Comparison of ENCODE assay signal across 8 mouse cellular contexts in genomic region chr7:98103002-98103941, GRCm38 (mm10). TPM values are rescaled to one million over a fixed set of nuclear protein-coding genes. Genes with fewer than 3 reads are reported as not detected.
A peak's percentile ranks its signal among the peaks of the same experiment; 100 is the strongest.
DNase-seq lines count a peak whose midpoint lies in the region; ATAC-seq and TF ChIP-seq lines count a peak whose summit lies in the region.

No protein-coding gene starts in this region.

- H3K9me3 ChIP-seq in MEL (replicated peaks; ENCODE audit: insufficient read depth, low read length), result no peaks in the 10 kb centered on the region
- H3K9me3 ChIP-seq in hindbrain, embryonic 10.5 days, result no peaks in the 10 kb centered on the region
- no peaks in the 10 kb centered on the region for H3K9me3 ChIP-seq in lung, embryonic 15.5 days

- no peak; the same call in 1 of the 2 replicates for TF ChIP-seq RAD21 in MEL (IDR thresholded peaks at IDR 0.05; ENCODE audit: low read depth, low read length)

- no peaks in the 10 kb centered on the region for H3K4me1 ChIP-seq in MEL (ENCODE audit: control insufficient read depth in 1 of 2, insufficient read depth in 2 of 2, low read length in 2 of 2)
- H3K4me1 ChIP-seq in hindbrain, embryonic 10.5 days (replicated peaks), result peaks cover 47% of the 10 kb centered on the region
- peaks cover 14% of the 10 kb centered on the region for H3K4me1 ChIP-seq in lung, embryonic 15.5 days

- peak; percentile 74 for DNase-seq in MEL (ENCODE audit: low read depth, low spot score)
- peak; percentile 92 for DNase-seq in cerebellum, adult 9-10 months
- peak; percentile 87 for DNase-seq in hindbrain, embryonic 10.5 days (ENCODE audit: low spot score)
- peak; percentile 79 for DNase-seq in layer of hippocampus, adult 9-10 months (ENCODE audit: low spot score)
- peak; percentile 58 for DNase-seq in ovary, postnatal 10 days (ENCODE audit: low spot score)
- peak; percentile 50 to 76 for DNase-seq in thymus, postnatal 10 days (ENCODE audit: low spot score in 2 of 2)

- H3K4me3 ChIP-seq in MEL (ENCODE audit: control insufficient read depth in 1 of 2, insufficient read depth in 1 of 2, low read depth in 2 of 2, low read length in 2 of 2), result peak overlapping the region in 1 of 2 experiments; percentile 16; a peak in 3 of 4 replicates
- peak overlapping the region; percentile 42 for H3K4me3 ChIP-seq in hindbrain, embryonic 10.5 days
- peak overlapping the region; percentile 36 for H3K4me3 ChIP-seq in lung, embryonic 15.5 days

- no peaks in the 10 kb centered on the region for H3K79me2 ChIP-seq in MEL (ENCODE audit: control insufficient read depth, insufficient read depth, low read length, poor library complexity)

- TF ChIP-seq CTCF in MEL (IDR thresholded peaks at IDR 0.05 in 2 of 3, conservative IDR thresholded peaks at IDR 0.05 in 1 of 3; ENCODE audit: control insufficient read depth in 1 of 3, insufficient read depth in 1 of 3, low read depth in 2 of 3, low read length in 3 of 3, poor library complexity in 1 of 3, severe bottlenecking in 1 of 3), result peak; percentile 45 to 48 (median 47)

- 16% methylated on average over 26 of the region's 26 CpGs for WGBS in hindbrain, embryonic 10.5 days
- 10% methylated on average over 24 of the region's 26 CpGs for WGBS in lung, embryonic 15.5 days

- peak overlapping the region; percentile 60 for H3K4me2 ChIP-seq in lung, embryonic 15.5 days

- no peak for TF ChIP-seq POLR2A in MEL (IDR thresholded peaks at IDR 0.05; ENCODE audit: control insufficient read depth in 1 of 2, insufficient read depth in 1 of 2, low read depth in 1 of 2, low read length in 2 of 2, poor library complexity in 1 of 2)

- TF ChIP-seq EP300 in MEL (IDR thresholded peaks at IDR 0.05; ENCODE audit: low read depth in 1 of 2, low read length in 2 of 2), result no peak

- H3K36me3 ChIP-seq in MEL (ENCODE audit: control insufficient read depth in 1 of 2, insufficient read depth in 2 of 2, low read length in 2 of 2), result no peaks in the 10 kb centered on the region
- H3K36me3 ChIP-seq in hindbrain, embryonic 10.5 days, result peaks cover under 1% of the 10 kb centered on the region
- no peaks in the 10 kb centered on the region for H3K36me3 ChIP-seq in lung, embryonic 15.5 days

- no peak overlapping the region for H3K27ac ChIP-seq in MEL (ENCODE audit: control insufficient read depth, low read depth, low read length)
- peak overlapping the region; percentile 89 for H3K27ac ChIP-seq in hindbrain, embryonic 10.5 days
- peak overlapping the region; percentile 59; the same call in 1 of the 2 replicates for H3K27ac ChIP-seq in lung, embryonic 15.5 days

- peak; percentile 29; the same call in 1 of the 2 replicates for ATAC-seq in frontal cortex, adult (ENCODE audit: low TSS enrichment)
- peak; percentile 41; the same call in 1 of the 2 replicates for ATAC-seq in lung, embryonic 15.5 days (ENCODE audit: borderline replicate concordance, extremely low read depth, low FRiP score, low TSS enrichment)

- H3K9ac ChIP-seq in MEL (ENCODE audit: control insufficient read depth, low read depth, low read length, poor library complexity, severe bottlenecking), result peak overlapping the region; percentile 34; the same call in 1 of the 2 replicates
- H3K9ac ChIP-seq in lung, embryonic 15.5 days, result peak overlapping the region; percentile 23; the same call in 1 of the 2 replicates

- no peaks in the 10 kb centered on the region for H3K27me3 ChIP-seq in MEL (ENCODE audit: control insufficient read depth in 1 of 2, insufficient read depth in 2 of 2, low read length in 2 of 2)
- H3K27me3 ChIP-seq in hindbrain, embryonic 10.5 days (ENCODE audit: insufficient read depth, poor library complexity, severe bottlenecking), result no peaks in the 10 kb centered on the region
- H3K27me3 ChIP-seq in lung, embryonic 15.5 days, result no peaks in the 10 kb centered on the region

TF ChIP-seq in MEL, 35 proteins besides CTCF, POLR2A, EP300 and RAD21:
- 0 out of 4 replicates have a peak, but pooled peaks of 1 of the 2 experiments have one; percentile 14 for TF ChIP-seq USF2 (IDR thresholded peaks at IDR 0.05; ENCODE audit: borderline replicate concordance in 1 of 2, insufficient read depth in 1 of 2, low read depth in 1 of 2, low read length in 2 of 2)
- peak; percentile 79; the same call in 1 of the 2 replicates for TF ChIP-seq JUND (IDR thresholded peaks at IDR 0.05; ENCODE audit: low read depth, low read length)
- no peak for TF ChIP-seq KAT2A (conservative IDR thresholded peaks at IDR 0.05; ENCODE audit: low read depth, low read length)
- 0 out of 2 replicates have a peak, but pooled peaks have one; percentile 17 for TF ChIP-seq NRF1 (IDR thresholded peaks at IDR 0.05; ENCODE audit: insufficient read depth, low read depth, low read length, poor library complexity, severe bottlenecking)
- TF ChIP-seq HCFC1 (IDR thresholded peaks at IDR 0.05; ENCODE audit: low read depth, low read length), result no peak
- no peak for TF ChIP-seq POLR2AphosphoS2 (IDR thresholded peaks at IDR 0.05; ENCODE audit: low read length)
- TF ChIP-seq TBP (IDR thresholded peaks at IDR 0.05; ENCODE audit: low read depth, low read length), result no peak
- TF ChIP-seq USF1 (IDR thresholded peaks at IDR 0.05; ENCODE audit: low read depth, low read length), result peak; percentile 80
- TF ChIP-seq SMC3 (IDR thresholded peaks at IDR 0.05; ENCODE audit: low read depth, low read length), result peak; percentile 41

RNA-seq across cellular contexts. Expression of gene Myo7a, which starts 16.1 kb away (rescaled TPM):
- total RNA-seq in MEL (2012; rRNA removed), result 1.3 and 1.4 TPM in 2 replicates
- polyA plus RNA-seq in MEL (2012; ENCODE audit: insufficient read depth in 1 of 2, insufficient read length in 2 of 2, low read depth in 1 of 2, low replicate concordance in 2 of 2, missing spikeins in 1 of 2), result 1 to 10 TPM in 1 of 2 experiments, not detected in 1; 7.5 TPM
- polyA plus RNA-seq in hindbrain, embryonic 10.5 days (2016; fragmentation: Nextera tagmentation; extraction: Ambion mirVana), result 17.3 and 21.2 TPM in 2 replicates
- 11.6 and 12.9 TPM in 2 replicates for polyA plus RNA-seq in lung, embryonic 15.5 days (2015; fragmentation: Nextera tagmentation; extraction: Ambion mirVana)

RNA-seq across cellular contexts. Expression of gene Omp, which starts 42.0 kb away (rescaled TPM):
- total RNA-seq in MEL (2012; rRNA removed), result 0.08 TPM in 1 of 2 replicates, not detected in the other
- polyA plus RNA-seq in MEL (2012; ENCODE audit: insufficient read depth in 1 of 2, insufficient read length in 2 of 2, low read depth in 1 of 2, low replicate concordance in 2 of 2, missing spikeins in 1 of 2), result under 1 TPM in 1 of 2 experiments, not detected in 1; 0.07 TPM
- polyA plus RNA-seq in hindbrain, embryonic 10.5 days (2016; fragmentation: Nextera tagmentation; extraction: Ambion mirVana), result 0.07 and 0.13 TPM in 2 replicates
- polyA plus RNA-seq in lung, embryonic 15.5 days (2015; fragmentation: Nextera tagmentation; extraction: Ambion mirVana), result 0.19 and 0.20 TPM in 2 replicates
